Mouse (Mus musculus): ENCODE measurements around the gene Atp10a. TPM values are rescaled to one million over a fixed set of nuclear protein-coding genes. Genes with fewer than 3 reads are reported as not detected.

Atp10a gene
- polyA plus RNA-seq, 1 experiment from 2014 or later, result 2.7 TPM

DNA sequence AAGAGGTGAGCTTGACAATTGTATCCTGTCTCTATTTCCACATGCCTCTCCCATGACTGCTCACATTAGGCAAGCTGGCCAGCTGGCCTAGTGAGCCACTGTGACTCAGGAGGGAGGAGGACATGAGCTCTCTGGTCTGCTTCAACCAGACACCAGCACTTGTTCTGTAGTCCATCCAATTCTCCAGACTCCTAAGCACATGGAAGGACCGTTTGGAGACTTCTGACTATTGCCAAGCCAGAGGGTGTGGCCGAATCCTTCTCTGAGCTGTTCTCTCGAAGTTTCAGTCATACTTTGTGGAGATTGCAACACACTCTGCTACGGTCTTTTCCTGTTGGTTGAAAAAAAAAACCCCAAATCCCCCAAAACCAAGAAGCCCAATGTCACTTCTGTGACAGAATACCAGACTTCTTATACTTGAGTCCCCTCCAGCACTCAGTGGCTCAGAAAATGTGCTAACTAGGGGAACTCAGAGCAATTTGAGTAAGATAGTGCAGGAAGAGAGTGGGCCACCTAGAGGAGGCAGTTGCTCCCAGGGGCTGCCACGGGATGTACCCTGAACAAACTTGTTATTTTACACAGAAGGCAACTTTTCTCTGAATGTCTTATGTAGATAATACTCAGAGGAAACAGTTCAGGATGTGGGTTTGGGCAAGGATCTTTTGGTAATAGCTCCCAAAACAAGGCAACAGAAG lies 21.3 kb downstream of the Atp10a start:
- H3K4me3 ChIP-seq (ENCODE audit: low read depth, low read length), result no peak overlapping the region
- no peaks in the 10 kb centered on the region for H3K9me3 ChIP-seq (ENCODE audit: control insufficient read depth, low read length)
- H3K27me3 ChIP-seq (ENCODE audit: control insufficient read depth, insufficient read depth, low read length), result no peaks in the 10 kb centered on the region
- DNase-seq (ENCODE audit: low spot score) (no peak), ATAC-seq (ENCODE audit: insufficient read depth, low FRiP score, low TSS enrichment) (no peak)
- 0 out of 2 replicates have a peak, but pooled peaks cover 2% of the 10 kb centered on the region for H3K4me1 ChIP-seq (ENCODE audit: control insufficient read depth, insufficient read depth, low read length)
- H3K4me2 ChIP-seq (ENCODE audit: low read depth), result no peak overlapping the region
- no peaks in the 10 kb centered on the region for H3K36me3 ChIP-seq (ENCODE audit: control insufficient read depth, insufficient read depth, low read length)
- no peak overlapping the region for H3K9ac ChIP-seq (ENCODE audit: low read length)
- no peak overlapping the region for H3K27ac ChIP-seq (ENCODE audit: low read depth, low read length)
- WGBS, result 72% methylated on average over 5 of the region's 5 CpGs

GRCm38 (mm10) chr7:58685967-58686366 lies 30.0 kb downstream of the Atp10a start:
- ATAC-seq (ENCODE audit: insufficient read depth, low FRiP score, low TSS enrichment) (no peak), DNase-seq (ENCODE audit: low spot score) (no peak)
- H3K27ac ChIP-seq (ENCODE audit: low read depth, low read length), result no peak overlapping the region
- no peak overlapping the region for H3K4me2 ChIP-seq (ENCODE audit: low read depth)
- no peaks in the 10 kb centered on the region for H3K9me3 ChIP-seq (ENCODE audit: control insufficient read depth, low read length)
- no peak overlapping the region for H3K4me3 ChIP-seq (ENCODE audit: low read depth, low read length)
- no peak overlapping the region for H3K9ac ChIP-seq (ENCODE audit: low read length)
- WGBS, result 85% methylated on average over 1 of the region's 1 CpGs
- no peaks in the 10 kb centered on the region for H3K27me3 ChIP-seq (ENCODE audit: control insufficient read depth, insufficient read depth, low read length)
- no peaks in the 10 kb centered on the region for H3K36me3 ChIP-seq (ENCODE audit: control insufficient read depth, insufficient read depth, low read length)
- H3K4me1 ChIP-seq (ENCODE audit: control insufficient read depth, insufficient read depth, low read length), result no peaks in the 10 kb centered on the region

DNA sequence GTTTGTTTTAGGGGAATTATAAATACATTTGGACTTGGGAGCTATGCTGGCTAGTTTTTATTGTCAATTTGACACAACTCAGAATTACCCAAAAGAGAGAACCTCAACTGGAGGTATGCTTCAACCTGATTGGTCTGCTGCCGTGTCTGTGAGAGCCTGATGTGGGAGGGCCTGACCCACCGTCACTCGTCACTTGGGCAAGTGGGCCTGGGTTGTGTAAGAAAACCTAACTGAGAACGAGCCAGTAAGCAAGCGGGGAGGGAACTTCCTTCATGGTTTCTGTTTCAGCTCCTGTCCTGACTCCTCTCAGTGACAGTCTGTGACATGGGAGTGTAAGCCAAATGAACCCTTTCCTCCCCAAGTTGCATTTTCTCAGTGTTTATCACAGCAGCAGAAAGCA lies 30.6 kb downstream of the Atp10a start:
- Histone ChIP-seq H3K9me3 (ENCODE audit: control insufficient read depth, low read length) (no peaks in the 10 kb centered on the region), H3K4me1 (ENCODE audit: control insufficient read depth, insufficient read depth, low read length) (no peaks in the 10 kb centered on the region), H3K4me2 (ENCODE audit: low read depth) (no peak overlapping the region), H3K9ac (ENCODE audit: low read length) (no peak overlapping the region), H3K27ac (ENCODE audit: low read depth, low read length) (no peak overlapping the region), H3K27me3 (ENCODE audit: control insufficient read depth, insufficient read depth, low read length) (no peaks in the 10 kb centered on the region), H3K36me3 (ENCODE audit: control insufficient read depth, insufficient read depth, low read length) (no peaks in the 10 kb centered on the region), H3K4me3 (ENCODE audit: low read depth, low read length) (no peak overlapping the region)
- DNase-seq (ENCODE audit: low spot score), result no peak
- WGBS, result 80% methylated on average over 5 of the region's 5 CpGs
- no peak for ATAC-seq (ENCODE audit: insufficient read depth, low FRiP score, low TSS enrichment)

- Histone ChIP-seq H3K36me3 (ENCODE audit: control insufficient read depth, insufficient read depth, low read length) (no peaks in the 10 kb centered on the region), H3K4me2 (ENCODE audit: low read depth) (no peak overlapping the region), H3K9me3 (ENCODE audit: control insufficient read depth, low read length) (no peaks in the 10 kb centered on the region), H3K9ac (ENCODE audit: low read length) (no peak overlapping the region), H3K27me3 (ENCODE audit: control insufficient read depth, insufficient read depth, low read length) (no peaks in the 10 kb centered on the region), H3K4me1 (ENCODE audit: control insufficient read depth, insufficient read depth, low read length) (no peaks in the 10 kb centered on the region), H3K27ac (ENCODE audit: low read depth, low read length) (no peak overlapping the region), H3K4me3 (ENCODE audit: low read depth, low read length) (no peak overlapping the region)
- DNase-seq (ENCODE audit: low spot score) (no peak), ATAC-seq (ENCODE audit: insufficient read depth, low FRiP score, low TSS enrichment) (no peak)
- 95% methylated on average over 2 of the region's 2 CpGs for WGBS
These were observed 31.0 kb downstream of the Atp10a start for GRCm38 (mm10) chr7:58686997-58687396.

- H3K36me3 ChIP-seq (ENCODE audit: control insufficient read depth, insufficient read depth, low read length), result no peaks in the 10 kb centered on the region
- H3K27me3 ChIP-seq (ENCODE audit: control insufficient read depth, insufficient read depth, low read length), result no peaks in the 10 kb centered on the region
- H3K4me2 ChIP-seq (ENCODE audit: low read depth), result no peak overlapping the region
- H3K27ac ChIP-seq (ENCODE audit: low read depth, low read length), result no peak overlapping the region
- H3K9me3 ChIP-seq (ENCODE audit: control insufficient read depth, low read length), result no peaks in the 10 kb centered on the region
- ATAC-seq (ENCODE audit: insufficient read depth, low FRiP score, low TSS enrichment) (no peak), DNase-seq (ENCODE audit: low spot score) (no peak)
- no peak overlapping the region for H3K4me3 ChIP-seq (ENCODE audit: low read depth, low read length)
- no peaks in the 10 kb centered on the region for H3K4me1 ChIP-seq (ENCODE audit: control insufficient read depth, insufficient read depth, low read length)
- 84% methylated on average over 6 of the region's 6 CpGs for WGBS
- H3K9ac ChIP-seq (ENCODE audit: low read length), result no peak overlapping the region
These were observed 34.3 kb downstream of the Atp10a start for GRCm38 (mm10) chr7:58690069-58690923.

- Histone ChIP-seq H3K27ac (ENCODE audit: low read depth, low read length) (no peak overlapping the region), H3K9ac (ENCODE audit: low read length) (no peak overlapping the region), H3K36me3 (ENCODE audit: control insufficient read depth, insufficient read depth, low read length) (no peaks in the 10 kb centered on the region), H3K4me1 (ENCODE audit: control insufficient read depth, insufficient read depth, low read length) (no peaks in the 10 kb centered on the region), H3K4me3 (ENCODE audit: low read depth, low read length) (no peak overlapping the region), H3K4me2 (ENCODE audit: low read depth) (no peak overlapping the region), H3K27me3 (ENCODE audit: control insufficient read depth, insufficient read depth, low read length) (no peaks in the 10 kb centered on the region), H3K9me3 (ENCODE audit: control insufficient read depth, low read length) (no peaks in the 10 kb centered on the region)
- WGBS, result 83% methylated on average over 6 of the region's 6 CpGs
- ATAC-seq (ENCODE audit: insufficient read depth, low FRiP score, low TSS enrichment), result no peak
- no peak for DNase-seq (ENCODE audit: low spot score)
These were observed 35.1 kb downstream of the Atp10a start for GRCm38 (mm10) chr7:58690997-58691596.

DNA sequence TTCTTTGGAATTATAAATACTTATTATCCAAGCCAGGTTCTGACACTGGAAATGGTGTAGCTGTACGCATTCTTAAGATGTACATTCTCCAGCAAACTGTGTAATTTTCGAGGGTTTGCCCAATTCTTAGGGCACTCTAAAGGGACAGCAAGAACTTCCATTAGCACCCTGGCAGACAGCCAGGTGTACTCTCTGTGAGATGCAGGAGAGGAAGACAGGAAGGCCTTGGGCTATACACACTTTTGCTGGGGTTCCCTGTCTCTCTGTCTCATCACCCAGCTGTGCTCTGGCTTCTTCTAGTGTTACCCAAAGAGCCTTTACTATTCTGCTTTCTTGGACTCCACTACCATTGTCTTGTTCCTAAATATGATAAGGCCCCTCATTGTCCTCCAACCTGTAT lies 36.7 kb downstream of the Atp10a start:
- H3K36me3 ChIP-seq (ENCODE audit: control insufficient read depth, insufficient read depth, low read length), result no peaks in the 10 kb centered on the region
- H3K9me3 ChIP-seq (ENCODE audit: control insufficient read depth, low read length), result no peaks in the 10 kb centered on the region
- H3K4me3 ChIP-seq (ENCODE audit: low read depth, low read length), result no peak overlapping the region
- ATAC-seq (ENCODE audit: insufficient read depth, low FRiP score, low TSS enrichment) (no peak), DNase-seq (ENCODE audit: low spot score) (no peak)
- H3K9ac ChIP-seq (ENCODE audit: low read length), result no peak overlapping the region
- H3K4me2 ChIP-seq (ENCODE audit: low read depth), result no peak overlapping the region
- no peak overlapping the region for H3K27ac ChIP-seq (ENCODE audit: low read depth, low read length)
- no peaks in the 10 kb centered on the region for H3K4me1 ChIP-seq (ENCODE audit: control insufficient read depth, insufficient read depth, low read length)
- H3K27me3 ChIP-seq (ENCODE audit: control insufficient read depth, insufficient read depth, low read length), result no peaks in the 10 kb centered on the region
- 80% methylated on average over 2 of the region's 2 CpGs for WGBS

GRCm38 (mm10) chr7:58693342-58693741 lies 37.4 kb downstream of the Atp10a start:
- Histone ChIP-seq H3K27ac (ENCODE audit: low read depth, low read length) (no peak overlapping the region), H3K36me3 (ENCODE audit: control insufficient read depth, insufficient read depth, low read length) (no peaks in the 10 kb centered on the region), H3K4me2 (ENCODE audit: low read depth) (no peak overlapping the region), H3K9ac (ENCODE audit: low read length) (no peak overlapping the region), H3K27me3 (ENCODE audit: control insufficient read depth, insufficient read depth, low read length) (no peaks in the 10 kb centered on the region), H3K4me3 (ENCODE audit: low read depth, low read length) (no peak overlapping the region), H3K4me1 (ENCODE audit: control insufficient read depth, insufficient read depth, low read length) (no peaks in the 10 kb centered on the region), H3K9me3 (ENCODE audit: control insufficient read depth, low read length) (no peaks in the 10 kb centered on the region)
- WGBS, result 90% methylated on average over 3 of the region's 3 CpGs
- DNase-seq (ENCODE audit: low spot score) (no peak), ATAC-seq (ENCODE audit: insufficient read depth, low FRiP score, low TSS enrichment) (no peak)
